Mouse (Mus musculus) C2C12 (cell line): ENCODE measurements around the gene P2ry10.

Experiments
- CTCF ChIP-seq: IDR thresholded peaks from one replicate; pipeline ENCODE4 v1.5.1; 2011; ENCODE audit not compliant: control insufficient read depth, insufficient read depth, insufficient read length
- MYOD1 ChIP-seq: IDR thresholded peaks from one replicate; pipeline ENCODE4 v1.6.1; 2011; ENCODE audit warnings: low read depth; ENCODE audit not compliant: control insufficient read depth, insufficient read length
- USF1 ChIP-seq: IDR thresholded peaks from one replicate; pipeline ENCODE4 v1.6.1; 2011; ENCODE audit warnings: low read depth, mild to moderate bottlenecking, control low read depth, moderate library complexity

- TF ChIP-seq CTCF, result no peak
- no peak for TF ChIP-seq USF1
- no peak for TF ChIP-seq MYOD1
Measured at GRCm38 (mm10) chrX:107089930-107090329, 1.6 kb downstream of the P2ry10 start.
